Mouse (Mus musculus): ENCODE measurements at regions not wholly inside any gene's neighbourhood (a gene's known extent, or its start where the extent isn't known, plus 50 kb on each side); places are given as distances from the start of the nearest gene placed in this dataset.

DNA sequence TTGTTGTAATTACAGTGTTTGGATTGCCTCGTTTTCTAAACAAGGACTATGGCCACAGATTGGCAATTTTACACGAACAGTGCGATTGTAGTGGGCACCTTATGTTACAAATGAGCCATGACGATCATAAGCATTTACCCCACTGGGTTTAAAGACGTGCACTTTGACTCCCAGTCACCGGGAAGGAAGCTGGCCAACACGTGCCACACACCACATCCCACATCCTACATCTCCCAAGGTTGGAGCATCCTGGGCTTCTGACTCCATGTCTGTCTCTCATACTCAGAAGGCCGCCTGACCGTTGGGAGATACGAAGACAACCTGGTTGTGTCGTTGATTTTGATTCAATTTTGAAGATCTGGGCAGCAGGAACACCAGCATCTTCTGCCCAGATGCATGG, 159.8 kb upstream of the Tshz3 start:
- Histone ChIP-seq H3K9ac (no peak overlapping the region), H3K36me3 (ENCODE audit: insufficient read depth) (no peaks in the 10 kb centered on the region), H3K4me3 (ENCODE audit: low read depth, low read length) (no peak overlapping the region), H3K4me2 (no peak overlapping the region), H3K27me3 (ENCODE audit: insufficient read depth, low read length) (no peaks in the 10 kb centered on the region), H3K9me3 (ENCODE audit: low read depth, low read length) (no peaks in the 10 kb centered on the region), H3K4me1 (ENCODE audit: insufficient read depth) (no peaks in the 10 kb centered on the region), H3K27ac (ENCODE audit: low read depth) (no peak overlapping the region)
- no peak for ATAC-seq (ENCODE audit: insufficient read depth)
- no peak for DNase-seq
- WGBS = 85% methylated on average over 11 of the region's 11 CpGs
- no peak for TF ChIP-seq CTCF (IDR thresholded peaks at IDR 0.05; ENCODE audit: low read depth)

DNA sequence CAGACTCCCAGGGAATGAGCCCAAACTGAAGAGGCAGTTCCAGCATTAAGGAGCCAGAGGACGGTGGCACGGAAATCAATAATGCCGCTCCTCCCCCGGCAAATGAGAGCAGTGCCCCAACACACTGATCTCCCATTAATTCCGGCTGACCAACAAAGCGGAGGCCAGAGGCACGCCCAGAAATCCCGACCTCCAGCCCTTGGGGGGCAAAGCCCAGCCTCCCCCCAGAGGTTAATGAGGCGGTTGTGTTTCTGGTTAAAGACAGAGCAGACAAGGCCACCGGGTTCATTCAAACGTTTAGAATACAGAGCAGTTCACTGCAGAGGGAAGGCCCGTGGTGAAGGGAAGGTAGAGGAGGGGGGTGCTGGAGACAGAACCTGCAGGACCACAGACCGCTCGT, 149.9 kb upstream of the Tshz3 start:
- H3K9me3 ChIP-seq (ENCODE audit: low read depth, low read length) = no peaks in the 10 kb centered on the region
- H3K36me3 ChIP-seq (ENCODE audit: insufficient read depth) = no peaks in the 10 kb centered on the region
- 53% methylated on average over 14 of the region's 14 CpGs for WGBS
- H3K27me3 ChIP-seq (ENCODE audit: insufficient read depth, low read length) = no peaks in the 10 kb centered on the region
- no peak overlapping the region for H3K9ac ChIP-seq
- ATAC-seq (ENCODE audit: insufficient read depth) (no peak), DNase-seq (no peak)
- H3K27ac ChIP-seq (ENCODE audit: low read depth) = no peak overlapping the region
- no peak for TF ChIP-seq CTCF (IDR thresholded peaks at IDR 0.05; ENCODE audit: low read depth)
- no peak overlapping the region for H3K4me3 ChIP-seq (ENCODE audit: low read depth, low read length)
- no peak overlapping the region for H3K4me2 ChIP-seq
- no peaks in the 10 kb centered on the region for H3K4me1 ChIP-seq (ENCODE audit: insufficient read depth)

DNA sequence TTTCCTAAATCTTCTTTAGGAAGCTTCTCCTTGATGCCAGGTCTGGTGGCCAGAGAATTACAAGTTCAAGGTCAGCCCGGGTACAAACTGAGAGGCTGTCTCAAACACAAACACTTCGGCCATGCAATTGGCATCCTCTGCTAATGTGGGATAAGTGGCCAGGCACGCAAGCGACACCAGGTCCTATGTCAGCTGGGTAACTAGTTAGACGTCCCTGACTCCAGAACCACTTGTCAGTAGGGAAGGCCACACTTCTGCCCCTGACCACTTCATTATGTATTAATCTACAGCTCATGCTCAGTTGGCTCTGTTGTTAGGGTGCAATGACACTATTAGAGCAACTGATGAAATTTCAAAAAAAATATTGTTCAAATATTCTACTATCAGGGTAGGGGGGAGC, 149.5 kb upstream of the Tshz3 start:
- TF ChIP-seq CTCF (IDR thresholded peaks at IDR 0.05; ENCODE audit: low read depth) = no peak
- Histone ChIP-seq H3K4me3 (ENCODE audit: low read depth, low read length) (no peak overlapping the region), H3K4me1 (ENCODE audit: insufficient read depth) (no peaks in the 10 kb centered on the region), H3K36me3 (ENCODE audit: insufficient read depth) (no peaks in the 10 kb centered on the region), H3K4me2 (no peak overlapping the region), H3K9ac (no peak overlapping the region), H3K9me3 (ENCODE audit: low read depth, low read length) (no peaks in the 10 kb centered on the region), H3K27me3 (ENCODE audit: insufficient read depth, low read length) (no peaks in the 10 kb centered on the region), H3K27ac (ENCODE audit: low read depth) (no peak overlapping the region)
- DNase-seq (no peak), ATAC-seq (ENCODE audit: insufficient read depth) (no peak)
- 69% methylated on average over 5 of the region's 5 CpGs for WGBS

GRCm38 (mm10) chr7:36571061-36571460, 126.9 kb upstream of the Tshz3 start:
- H3K36me3 ChIP-seq (ENCODE audit: insufficient read depth) = no peaks in the 10 kb centered on the region
- no peak for TF ChIP-seq CTCF (IDR thresholded peaks at IDR 0.05; ENCODE audit: low read depth)
- H3K4me2 ChIP-seq = no peak overlapping the region
- no peaks in the 10 kb centered on the region for H3K27me3 ChIP-seq (ENCODE audit: insufficient read depth, low read length)
- H3K4me1 ChIP-seq (ENCODE audit: insufficient read depth) = no peaks in the 10 kb centered on the region
- 73% methylated on average over 2 of the region's 2 CpGs for WGBS
- H3K27ac ChIP-seq (ENCODE audit: low read depth) = no peak overlapping the region
- DNase-seq (no peak), ATAC-seq (ENCODE audit: insufficient read depth) (no peak)
- H3K9ac ChIP-seq = no peak overlapping the region
- no peaks in the 10 kb centered on the region for H3K9me3 ChIP-seq (ENCODE audit: low read depth, low read length)
- H3K4me3 ChIP-seq (ENCODE audit: low read depth, low read length) = no peak overlapping the region

DNA sequence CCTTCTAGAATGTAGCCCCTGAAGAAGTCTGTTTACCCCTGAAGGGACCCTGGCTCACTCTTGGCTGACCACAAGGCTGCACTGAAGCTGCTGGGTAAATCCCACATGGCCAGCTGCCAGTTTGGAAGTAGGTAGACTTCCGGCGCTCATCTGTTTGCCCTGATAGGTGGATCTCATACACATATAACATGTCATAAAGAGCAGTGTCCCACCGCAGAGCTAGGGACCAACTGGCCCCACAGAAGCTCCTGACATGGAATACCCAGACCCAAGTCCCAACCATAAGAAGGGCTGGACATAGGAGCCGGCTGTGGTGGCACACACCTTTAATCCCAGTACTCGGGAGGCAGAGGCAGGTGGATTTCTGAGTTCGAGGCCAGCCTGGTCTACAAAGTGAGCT, 115.8 kb upstream of the Tshz3 start:
- no peak for TF ChIP-seq CTCF (IDR thresholded peaks at IDR 0.05; ENCODE audit: low read depth)
- Histone ChIP-seq H3K4me2 (no peak overlapping the region), H3K27me3 (ENCODE audit: insufficient read depth, low read length) (no peaks in the 10 kb centered on the region), H3K4me1 (ENCODE audit: insufficient read depth) (no peaks in the 10 kb centered on the region), H3K9me3 (ENCODE audit: low read depth, low read length) (peaks cover 3% of the 10 kb centered on the region; the same call in 1 of the 2 replicates), H3K36me3 (ENCODE audit: insufficient read depth) (no peaks in the 10 kb centered on the region), H3K4me3 (ENCODE audit: low read depth, low read length) (no peak overlapping the region), H3K9ac (no peak overlapping the region), H3K27ac (ENCODE audit: low read depth) (no peak overlapping the region)
- 90% methylated on average over 6 of the region's 6 CpGs for WGBS
- ATAC-seq (ENCODE audit: insufficient read depth) (no peak), DNase-seq (no peak)

- Histone ChIP-seq H3K9ac (no peak overlapping the region), H3K27ac (ENCODE audit: low read depth) (no peak overlapping the region), H3K4me2 (no peak overlapping the region), H3K4me1 (ENCODE audit: insufficient read depth) (no peaks in the 10 kb centered on the region), H3K4me3 (ENCODE audit: low read depth, low read length) (no peak overlapping the region), H3K27me3 (ENCODE audit: insufficient read depth, low read length) (no peaks in the 10 kb centered on the region), H3K36me3 (ENCODE audit: insufficient read depth) (no peaks in the 10 kb centered on the region), H3K9me3 (ENCODE audit: low read depth, low read length) (peaks cover 3% of the 10 kb centered on the region; the same call in 1 of the 2 replicates)
- ATAC-seq (ENCODE audit: insufficient read depth) (no peak), DNase-seq (no peak)
- peak; percentile 19 for TF ChIP-seq CTCF (IDR thresholded peaks at IDR 0.05; ENCODE audit: low read depth)
- 65% methylated on average over 1 of the region's 1 CpGs for WGBS
Measured at GRCm38 (mm10) chr7:36585014-36585413, 112.9 kb upstream of the Tshz3 start.

DNA sequence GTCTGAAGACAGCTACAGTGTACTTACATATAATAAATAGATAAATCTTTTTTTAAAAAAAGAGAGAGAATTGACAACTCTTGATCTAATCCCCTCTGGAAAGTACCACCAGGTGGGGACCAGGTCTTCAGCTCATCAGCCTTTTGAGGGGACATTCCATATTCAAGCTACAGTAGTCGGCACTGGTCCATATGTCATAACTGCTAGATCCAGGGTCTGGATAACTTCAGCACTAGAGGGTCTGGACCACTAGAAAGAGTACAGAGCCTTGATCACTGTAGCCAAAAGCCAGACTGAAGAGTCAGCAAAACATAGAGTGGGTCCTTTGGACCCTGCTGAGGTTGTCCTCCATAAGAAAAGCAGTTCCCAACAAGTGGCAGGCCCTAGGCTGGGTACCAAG, 106.4 kb upstream of the Tshz3 start:
- Histone ChIP-seq H3K4me1 (ENCODE audit: insufficient read depth) (no peaks in the 10 kb centered on the region), H3K9me3 (ENCODE audit: low read depth, low read length) (no peaks in the 10 kb centered on the region), H3K27ac (ENCODE audit: low read depth) (no peak overlapping the region), H3K9ac (no peak overlapping the region), H3K36me3 (ENCODE audit: insufficient read depth) (no peaks in the 10 kb centered on the region), H3K4me2 (no peak overlapping the region), H3K27me3 (ENCODE audit: insufficient read depth, low read length) (no peaks in the 10 kb centered on the region), H3K4me3 (ENCODE audit: low read depth, low read length) (no peak overlapping the region)
- DNase-seq (no peak), ATAC-seq (ENCODE audit: insufficient read depth) (no peak)
- WGBS = 73% methylated on average over 1 of the region's 1 CpGs
- TF ChIP-seq CTCF (IDR thresholded peaks at IDR 0.05; ENCODE audit: low read depth) = no peak

All from lung, embryonic 14.5 days (tissue).